Mouse (Mus musculus) gastrocnemius, adult 8-10 months (tissue): Measurements from ENCODE around the gene Gm30191. TPM values are rescaled to one million over a fixed set of nuclear protein-coding genes. Genes with fewer than 3 reads are reported as not detected.
A peak's percentile ranks its signal among the peaks of the same experiment; 100 is the strongest.

ENCODE experiments used
- DNase-seq, 2 experiments: peaks; one replicate each; pipeline ENCODE4 v3.0.0; 2022; ENCODE audit warnings: low spot score in 2 of 2
- total RNA-seq, 4 experiments: library from RNA; stranded (reverse); gene quantifications; 2 replicates each; pipeline ENCODE4 v1.2.4; 2022

Gm30191 gene
- total RNA-seq, result not detected

DNA sequence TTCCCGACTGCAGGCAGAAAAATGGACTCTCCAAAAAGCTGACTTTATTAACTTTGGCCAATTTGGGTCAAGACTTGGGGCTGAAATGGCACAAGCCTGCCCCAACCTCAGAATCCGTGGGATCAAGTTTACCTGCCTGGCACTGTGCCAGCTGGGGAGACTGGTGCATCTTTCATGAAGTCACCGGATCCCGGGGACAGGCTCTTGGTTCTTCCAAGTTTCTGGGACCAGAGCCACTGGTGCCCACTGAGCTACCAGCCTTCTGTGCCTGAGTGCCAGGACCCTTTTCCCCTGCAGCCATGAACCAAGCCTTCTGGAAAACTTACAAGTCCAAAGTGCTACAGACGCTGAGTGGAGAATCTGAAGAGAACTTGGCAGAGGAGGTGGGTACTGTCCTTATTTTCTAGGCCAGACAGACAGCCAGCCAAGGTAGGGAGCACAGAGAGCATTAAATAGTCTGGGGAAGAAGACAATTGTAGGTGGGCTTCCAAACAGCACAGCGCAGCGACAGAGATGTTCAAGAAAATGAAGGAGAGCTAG lies at the start of gene Gm30191:
Gene Gm30191, plus strand, starts transcription at position 217 of the 540 bp plus-strand sequence.
- DNase-seq, result no peak

GRCm38 (mm10) chr4:134199371-134199770 lies 47.4 kb upstream of the Gm30191 start:
- DNase-seq, result no peak

DNA sequence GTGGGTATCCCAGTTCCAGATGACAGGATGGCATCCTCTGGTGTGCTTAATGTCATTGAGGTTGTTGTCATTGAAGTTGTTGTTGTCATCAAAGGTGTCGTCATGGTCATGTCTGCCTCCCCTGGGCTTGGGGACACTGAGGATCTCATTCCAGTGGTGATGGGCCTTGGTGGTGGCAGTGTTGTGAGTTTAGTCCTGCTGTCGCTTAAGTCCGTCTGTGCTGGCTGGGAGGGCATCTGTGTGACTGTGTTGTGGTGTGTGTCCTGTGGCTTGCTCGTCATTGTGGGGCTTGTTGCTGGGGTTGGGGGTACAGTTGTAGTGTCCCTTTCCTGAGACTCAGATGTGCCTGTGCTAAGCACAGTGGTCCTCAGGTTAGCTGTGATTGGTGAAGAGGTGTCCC lies 43.8 kb upstream of the Gm30191 start, which contains the start of gene Gm7534:
Gene Gm7534, minus strand, starts transcription at position 101 of the 400 bp plus-strand sequence.
- DNase-seq, result no peak

DNA sequence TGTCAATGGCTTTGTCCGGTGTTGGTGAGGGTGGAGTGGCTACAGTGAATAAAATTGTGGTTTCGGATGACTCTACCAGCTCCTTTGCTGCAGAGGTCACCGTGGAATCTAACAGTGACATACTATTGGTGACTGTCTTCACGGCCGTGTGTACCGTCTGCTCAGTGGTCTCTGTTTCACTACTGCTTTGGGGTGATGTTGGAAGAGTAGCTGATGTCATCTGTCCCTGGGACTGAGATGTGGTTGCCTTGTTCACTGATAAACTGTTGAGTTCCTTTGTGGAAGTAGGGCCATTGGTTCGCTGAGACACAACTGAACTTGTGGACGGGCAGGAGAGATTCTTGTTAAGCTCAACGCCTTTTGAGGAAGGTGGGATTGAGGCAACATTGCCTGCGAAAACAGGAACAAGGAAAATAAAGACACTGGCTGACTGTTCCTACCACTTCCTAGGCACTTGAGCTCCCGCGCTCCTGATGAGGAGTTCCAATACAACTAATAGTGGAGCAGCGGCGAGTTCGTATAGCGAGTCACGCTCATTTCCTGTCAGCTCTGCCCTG lies 43.3 kb upstream of the Gm30191 start:
- DNase-seq, result no peak

GRCm38 (mm10) chr4:134206488-134207053 lies 40.2 kb upstream of the Gm30191 start:
- no peak for DNase-seq

GRCm38 (mm10) chr4:134222793-134223600 lies 23.7 kb upstream of the Gm30191 start:
- no peak for DNase-seq

GRCm38 (mm10) chr4:134227194-134227593 lies 19.5 kb upstream of the Gm30191 start, which contains the start of gene Catsper4:
TSS of gene Catsper4 (minus strand) at chr4:134227383.
- no peak for DNase-seq

DNA sequence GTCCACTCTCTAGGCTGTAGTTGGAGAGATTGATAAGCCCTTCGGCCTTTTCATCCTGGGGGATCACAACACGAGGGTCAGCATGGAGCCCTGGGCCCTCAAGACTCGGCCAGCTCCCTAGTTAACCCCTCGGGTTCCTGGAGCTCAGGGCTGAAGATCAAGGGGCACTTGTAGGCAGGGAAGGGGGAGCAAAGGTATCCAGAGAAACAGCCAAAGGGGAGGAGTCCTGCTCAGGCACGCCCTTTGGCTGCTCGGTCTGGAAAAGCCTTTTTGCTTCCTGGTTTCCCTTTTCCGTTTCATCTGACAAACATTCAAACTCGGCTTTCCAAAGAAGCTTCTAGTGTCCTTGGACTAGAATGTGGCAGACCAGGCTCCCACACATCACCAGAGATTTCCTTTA lies 16.3 kb upstream of the Gm30191 start:
- DNase-seq, result no peak

- peak; percentile 61 to 76 for DNase-seq
Measured at GRCm38 (mm10) chr4:134234876-134235275, 11.9 kb upstream of the Gm30191 start.

DNA sequence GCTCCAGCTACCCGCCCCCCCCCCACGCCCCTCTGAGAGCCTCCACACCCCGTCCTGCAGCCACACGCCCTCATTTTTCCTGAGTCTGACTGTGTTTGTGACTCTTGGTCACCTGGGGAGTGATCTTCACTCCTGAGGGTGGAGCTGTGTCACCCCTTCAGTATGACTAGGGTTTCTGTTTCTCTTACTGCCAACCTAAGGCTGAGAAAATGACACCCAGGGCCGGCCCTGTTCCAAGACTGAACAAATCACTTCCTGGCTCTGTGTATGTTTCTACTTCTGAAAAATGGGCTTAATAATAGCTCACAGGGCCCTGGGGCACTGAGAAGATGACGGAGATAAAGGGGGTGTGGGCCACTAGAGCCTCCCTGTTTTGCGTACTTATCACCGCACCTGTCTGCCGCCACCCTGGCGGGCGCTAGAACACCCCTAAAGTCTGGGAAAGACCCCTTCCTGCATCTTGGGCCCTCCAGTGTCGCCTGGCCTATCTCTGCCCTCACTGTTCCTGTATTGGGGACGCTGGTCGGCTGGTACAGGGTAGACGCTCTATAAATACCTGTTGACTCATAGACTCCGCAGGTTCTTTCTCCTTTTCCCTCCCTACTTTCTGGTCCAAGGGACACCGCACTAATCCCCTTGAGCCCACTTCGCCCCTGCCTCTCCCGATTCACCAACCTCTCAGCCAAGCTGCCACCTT lies 9.0 kb upstream of the Gm30191 start:
- DNase-seq, result peak; percentile 63 to 71

GRCm38 (mm10) chr4:134238279-134238651 lies 8.5 kb upstream of the Gm30191 start, which contains the start of gene Cnksr1:
TSS of gene Cnksr1 (minus strand) at chr4:134238399.
- DNase-seq, result peak; percentile 78 to 89

- no peak for DNase-seq
Measured at GRCm38 (mm10) chr4:134238686-134239085, 8.0 kb upstream of the Gm30191 start.

DNA sequence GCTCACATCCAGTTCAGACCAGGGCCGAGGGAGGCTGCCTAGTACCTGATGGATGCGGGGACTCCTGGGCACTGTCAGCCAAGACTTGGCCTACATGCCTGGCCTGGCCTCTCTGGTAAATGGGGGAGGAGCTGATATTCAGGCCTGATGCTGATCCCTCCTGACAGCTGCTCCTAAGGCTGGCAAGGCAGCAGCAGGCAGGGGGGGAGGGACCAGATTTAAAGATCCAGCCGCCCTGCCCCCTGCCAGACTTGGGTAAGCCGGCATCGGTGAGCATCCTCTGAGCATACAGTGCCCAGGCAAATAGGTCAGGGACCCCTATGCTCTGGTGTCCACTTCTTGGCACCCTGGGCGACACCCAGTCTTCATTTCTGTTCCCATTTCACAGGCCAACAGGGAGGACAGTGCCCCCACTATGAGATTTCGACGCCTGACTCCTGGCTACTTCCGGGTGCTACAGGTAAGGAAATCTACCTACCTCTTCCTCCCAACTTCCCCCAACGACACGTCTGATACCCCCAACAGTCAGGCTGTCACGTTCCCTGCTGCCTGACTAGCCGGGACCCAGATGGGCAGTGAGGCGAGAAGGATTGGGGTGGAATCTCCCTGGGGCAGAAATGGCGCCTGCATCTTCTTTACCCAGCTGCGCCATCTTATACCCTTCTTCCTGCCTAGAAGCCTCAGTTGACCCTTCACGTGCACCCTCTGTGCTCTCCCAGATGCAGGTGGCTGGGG lies 3.1 kb upstream of the Gm30191 start, which contains the start of gene E130218I03Rik:
Gene E130218I03Rik, plus strand, starts transcription at position 147 of the 735 bp plus-strand sequence.
- DNase-seq, result peak in 1 of 2 experiments; percentile 34

DNA sequence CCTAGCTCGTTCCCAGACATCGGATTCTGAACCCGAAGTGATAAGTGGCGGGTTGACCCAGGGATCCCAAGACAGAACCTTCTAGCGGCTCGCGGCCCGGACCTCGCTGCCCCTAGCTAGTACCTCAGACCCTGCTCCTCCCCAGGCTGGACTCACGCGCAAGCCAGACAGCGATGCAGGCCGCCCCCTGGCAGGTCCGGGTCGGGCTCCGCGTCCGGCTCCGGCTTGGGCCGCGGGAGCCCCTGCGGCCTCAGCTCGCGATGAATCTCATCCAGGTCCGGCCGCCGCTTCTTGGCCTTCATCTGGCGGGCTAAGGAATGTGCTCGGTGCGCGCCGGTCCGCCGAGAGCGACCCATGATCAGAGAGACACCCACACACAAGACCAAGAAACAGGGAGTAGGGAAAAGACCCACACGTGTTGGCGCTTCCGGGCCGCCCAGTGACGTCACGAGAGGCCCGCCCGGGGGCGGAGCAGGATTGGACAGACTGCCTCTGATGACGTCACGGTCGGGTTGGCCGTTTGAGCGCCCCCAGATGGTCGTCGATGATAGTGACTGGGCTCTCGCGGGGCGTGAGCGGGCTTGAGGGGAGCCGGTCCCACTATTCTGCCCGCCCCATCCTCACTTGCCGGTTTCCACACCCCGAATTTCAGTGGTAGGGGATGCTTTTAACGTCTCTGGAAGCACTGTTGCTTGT lies 1.4 kb upstream of the Gm30191 start, which contains the start of gene Zfp593:
Gene Zfp593, minus strand, starts transcription at position 445 of the 696 bp plus-strand sequence.
- DNase-seq, result peak; percentile 89 to 91

DNA sequence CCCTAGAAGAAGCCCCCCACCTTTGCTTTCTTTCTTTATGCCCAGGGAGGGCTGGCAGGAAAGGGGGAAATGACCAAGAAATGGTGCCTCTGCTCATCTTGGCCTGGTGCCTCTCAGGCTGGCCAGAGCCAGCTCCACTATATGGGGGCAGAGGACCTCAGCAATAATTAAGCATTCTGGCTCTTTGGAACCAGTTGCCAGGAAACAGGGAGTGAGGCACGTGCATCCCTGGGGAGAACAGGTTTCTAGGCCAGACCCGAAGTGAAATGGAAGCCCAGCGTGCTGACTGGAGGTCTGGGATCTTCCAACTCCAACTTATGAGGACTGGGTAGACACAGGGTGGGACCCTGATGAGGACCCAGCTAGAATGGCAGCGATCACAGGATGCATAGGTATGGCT lies 479 bp upstream of the Gm30191 start:
- no peak for DNase-seq

DNA sequence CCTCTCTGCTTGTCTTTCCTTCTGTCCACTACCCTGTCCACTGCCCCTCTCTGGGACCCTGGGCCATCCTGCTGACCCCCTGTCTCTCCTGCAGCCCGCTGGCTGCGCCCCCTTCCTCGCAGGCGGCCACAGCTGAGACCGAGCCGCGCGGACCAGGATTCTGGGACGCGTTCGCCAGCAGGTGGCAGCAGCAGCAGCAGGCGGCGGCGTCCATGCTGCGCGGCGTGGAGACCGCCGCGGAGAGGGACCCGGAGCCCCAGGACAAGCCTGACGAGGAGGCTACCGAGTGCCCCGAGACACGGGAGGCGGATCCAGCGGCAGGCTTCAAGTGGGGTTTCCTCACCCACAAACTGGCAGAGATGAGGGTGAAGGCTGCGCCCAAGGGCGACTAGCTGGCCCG lies 2.9 kb downstream of the Gm30191 start:
- DNase-seq, result peak in 1 of 2 experiments; percentile 56

- DNase-seq, result no peak
Measured at GRCm38 (mm10) chr4:134250116-134250929, 3.6 kb downstream of the Gm30191 start.

DNA sequence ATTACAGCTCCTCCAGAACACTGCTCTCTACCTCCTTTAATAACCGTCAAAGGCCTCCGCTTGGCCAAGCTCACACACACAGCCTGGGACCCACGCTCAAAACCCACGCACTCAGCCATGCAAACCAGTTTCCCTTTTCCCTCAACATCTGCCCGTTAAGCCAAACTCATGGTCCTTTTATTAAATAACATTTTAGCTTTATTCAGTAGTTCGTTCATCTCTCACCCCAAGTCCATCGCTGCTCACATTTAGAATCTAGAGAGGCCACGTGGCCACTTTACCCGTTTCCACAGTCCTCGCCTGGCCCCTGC lies 4.2 kb downstream of the Gm30191 start:
- no peak for DNase-seq
